Mouse (Mus musculus): ENCODE results near the gene Barhl2. TPM values are rescaled to one million over a fixed set of nuclear protein-coding genes. Genes with fewer than 3 reads are reported as not detected.

Gene Barhl2
- polyA plus RNA-seq, 1 experiment from 2014 or later = not detected

GRCm38 (mm10) chr5:106457111-106457925, 648 bp downstream of the Barhl2 start:
- DNase-seq (ENCODE audit: low spot score) (no peak), ATAC-seq (ENCODE audit: low read depth) (no peak)
- Histone ChIP-seq H3K9ac (ENCODE audit: low read depth, low read length) (no peak overlapping the region), H3K36me3 (ENCODE audit: control insufficient read depth, insufficient read depth, low read length) (no peaks in the 10 kb centered on the region), H3K9me3 (ENCODE audit: control insufficient read depth, low read length) (no peaks in the 10 kb centered on the region), H3K27ac (replicated peaks; ENCODE audit: low read depth, low read length) (no peak overlapping the region), H3K4me3 (ENCODE audit: low read depth, low read length) (peak overlapping the region; percentile 51), H3K27me3 (replicated peaks; ENCODE audit: control insufficient read depth, insufficient read depth, low read length) (peaks cover 96% of the 10 kb centered on the region), H3K4me2 (ENCODE audit: low read depth, low read length) (peak overlapping the region; percentile 91), H3K4me1 (ENCODE audit: control insufficient read depth, insufficient read depth, low read length) (peaks cover 13% of the 10 kb centered on the region; the same call in 1 of the 2 replicates)
- under 1% methylated on average over 55 of the region's 63 CpGs for WGBS

- Histone ChIP-seq H3K9ac (ENCODE audit: low read depth, low read length) (no peak overlapping the region), H3K4me2 (ENCODE audit: low read depth, low read length) (no peak overlapping the region), H3K4me3 (ENCODE audit: low read depth, low read length) (no peak overlapping the region), H3K36me3 (ENCODE audit: control insufficient read depth, insufficient read depth, low read length) (no peaks in the 10 kb centered on the region), H3K27ac (replicated peaks; ENCODE audit: low read depth, low read length) (no peak overlapping the region), H3K4me1 (ENCODE audit: control insufficient read depth, insufficient read depth, low read length) (peaks cover 13% of the 10 kb centered on the region; the same call in 1 of the 2 replicates), H3K9me3 (ENCODE audit: control insufficient read depth, low read length) (no peaks in the 10 kb centered on the region), H3K27me3 (replicated peaks; ENCODE audit: control insufficient read depth, insufficient read depth, low read length) (peaks cover 95% of the 10 kb centered on the region)
- ATAC-seq (ENCODE audit: low read depth) (no peak), DNase-seq (ENCODE audit: low spot score) (no peak)
- 3% methylated on average over 7 of the region's 7 CpGs for WGBS
These were observed 2.0 kb downstream of the Barhl2 start for GRCm38 (mm10) chr5:106455984-106456383.

GRCm38 (mm10) chr5:106455106-106455920, 2.7 kb downstream of the Barhl2 start:
- H3K4me1 ChIP-seq (ENCODE audit: control insufficient read depth, insufficient read depth, low read length) = peaks cover 13% of the 10 kb centered on the region; the same call in 1 of the 2 replicates
- no peak for DNase-seq (ENCODE audit: low spot score)
- 1% methylated on average over 17 of the region's 17 CpGs for WGBS
- no peaks in the 10 kb centered on the region for H3K36me3 ChIP-seq (ENCODE audit: control insufficient read depth, insufficient read depth, low read length)
- H3K27ac ChIP-seq (replicated peaks; ENCODE audit: low read depth, low read length) = no peak overlapping the region
- no peak overlapping the region for H3K4me2 ChIP-seq (ENCODE audit: low read depth, low read length)
- ATAC-seq (ENCODE audit: low read depth) = no peak
- no peak overlapping the region for H3K9ac ChIP-seq (ENCODE audit: low read depth, low read length)
- H3K9me3 ChIP-seq (ENCODE audit: control insufficient read depth, low read length) = no peaks in the 10 kb centered on the region
- H3K4me3 ChIP-seq (ENCODE audit: low read depth, low read length) = no peak overlapping the region
- peaks cover 95% of the 10 kb centered on the region for H3K27me3 ChIP-seq (replicated peaks; ENCODE audit: control insufficient read depth, insufficient read depth, low read length)

DNA sequence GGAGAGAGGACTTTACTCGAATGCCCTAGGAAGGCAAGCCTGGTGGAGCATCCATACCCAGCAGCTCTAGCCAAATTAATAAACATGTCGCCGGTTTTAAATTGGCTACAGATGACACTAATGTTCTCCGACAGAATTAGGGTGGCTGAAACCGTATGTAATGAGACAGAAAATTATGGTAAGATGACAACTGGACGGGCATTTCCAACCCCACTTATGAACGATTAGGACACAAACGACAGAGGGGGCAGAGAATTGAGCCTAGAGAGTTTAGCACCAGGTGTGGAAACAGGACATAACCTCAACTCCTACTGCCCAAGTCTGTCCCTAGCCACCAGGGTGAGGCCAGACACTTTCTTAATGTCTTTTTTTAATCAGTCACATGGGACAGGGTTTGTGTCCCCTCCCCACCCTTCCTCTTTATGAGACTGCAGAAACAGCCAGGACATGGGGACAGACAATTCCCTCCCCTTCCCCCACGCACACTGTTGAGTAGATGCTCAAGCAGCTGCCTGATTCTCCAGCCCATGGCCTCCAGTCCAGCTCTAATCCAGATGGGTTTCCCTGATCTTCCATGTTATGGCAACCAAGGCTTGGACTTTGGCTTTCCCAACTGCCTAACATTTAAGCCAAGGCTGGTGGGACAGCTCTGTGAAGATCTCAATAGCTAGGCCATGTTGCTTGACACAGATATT, 3.4 kb downstream of the Barhl2 start:
- ATAC-seq (ENCODE audit: low read depth) (no peak), DNase-seq (ENCODE audit: low spot score) (no peak)
- H3K9ac ChIP-seq (ENCODE audit: low read depth, low read length) = no peak overlapping the region
- H3K4me2 ChIP-seq (ENCODE audit: low read depth, low read length) = no peak overlapping the region
- no peaks in the 10 kb centered on the region for H3K36me3 ChIP-seq (ENCODE audit: control insufficient read depth, insufficient read depth, low read length)
- H3K27me3 ChIP-seq (replicated peaks; ENCODE audit: control insufficient read depth, insufficient read depth, low read length) = peaks cover 95% of the 10 kb centered on the region
- WGBS = 4% methylated on average over 9 of the region's 9 CpGs
- no peaks in the 10 kb centered on the region for H3K9me3 ChIP-seq (ENCODE audit: control insufficient read depth, low read length)
- H3K4me3 ChIP-seq (ENCODE audit: low read depth, low read length) = no peak overlapping the region
- H3K27ac ChIP-seq (replicated peaks; ENCODE audit: low read depth, low read length) = no peak overlapping the region
- H3K4me1 ChIP-seq (ENCODE audit: control insufficient read depth, insufficient read depth, low read length) = peaks cover 11% of the 10 kb centered on the region; the same call in 1 of the 2 replicates

- ATAC-seq (ENCODE audit: low read depth) = no peak
- Histone ChIP-seq H3K9ac (ENCODE audit: low read depth, low read length) (no peak overlapping the region), H3K27me3 (replicated peaks; ENCODE audit: control insufficient read depth, insufficient read depth, low read length) (peaks cover 95% of the 10 kb centered on the region), H3K4me2 (ENCODE audit: low read depth, low read length) (peak overlapping the region; percentile 24; the same call in 1 of the 2 replicates), H3K27ac (replicated peaks; ENCODE audit: low read depth, low read length) (no peak overlapping the region), H3K9me3 (ENCODE audit: control insufficient read depth, low read length) (no peaks in the 10 kb centered on the region), H3K4me3 (ENCODE audit: low read depth, low read length) (peak overlapping the region; percentile 16; the same call in 1 of the 2 replicates), H3K4me1 (ENCODE audit: control insufficient read depth, insufficient read depth, low read length) (peaks cover 11% of the 10 kb centered on the region; the same call in 1 of the 2 replicates), H3K36me3 (ENCODE audit: control insufficient read depth, insufficient read depth, low read length) (no peaks in the 10 kb centered on the region)
- no peak for DNase-seq (ENCODE audit: low spot score)
- 0% methylated on average over 13 of the region's 13 CpGs for WGBS
These were observed 4.1 kb downstream of the Barhl2 start for GRCm38 (mm10) chr5:106453886-106454321.

DNA sequence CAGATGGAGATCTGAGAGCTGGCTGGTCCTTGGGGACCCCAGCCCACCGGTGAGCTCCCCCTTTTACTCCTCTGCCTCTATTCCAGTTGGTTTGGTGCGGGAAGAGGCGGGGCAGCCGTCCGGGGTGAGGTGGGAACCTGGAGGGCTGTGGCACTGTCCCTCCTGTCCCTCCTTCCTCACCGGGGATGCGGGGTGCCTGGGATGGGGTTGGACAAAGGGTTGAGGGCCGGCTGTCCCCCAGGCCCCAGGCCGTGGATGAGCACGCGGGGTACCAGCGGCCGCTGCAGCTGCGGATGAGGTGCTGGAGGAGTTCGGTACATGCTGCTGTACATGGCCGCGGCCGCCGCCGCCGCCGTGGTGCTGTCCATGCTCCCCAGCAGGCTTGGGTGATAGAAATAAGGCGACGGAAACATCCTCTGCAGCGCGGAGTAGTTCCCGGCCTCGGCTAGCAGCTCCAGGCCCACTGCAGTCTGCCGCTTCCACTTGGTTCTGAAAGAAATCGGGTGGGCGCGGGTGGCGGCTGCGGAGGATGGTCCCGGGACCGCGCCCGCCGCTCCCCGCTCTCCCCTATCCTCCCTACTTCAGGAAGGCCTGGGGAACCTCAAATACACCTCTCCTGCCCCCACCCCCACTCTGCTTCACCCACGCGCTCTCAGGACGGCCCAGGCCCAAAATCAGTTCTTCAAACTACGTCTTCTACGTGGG, 4.6 kb downstream of the Barhl2 start:
- H3K27ac ChIP-seq (replicated peaks; ENCODE audit: low read depth, low read length) = no peak overlapping the region
- H3K4me3 ChIP-seq (ENCODE audit: low read depth, low read length) = peak overlapping the region; percentile 16; the same call in 1 of the 2 replicates
- no peak for DNase-seq (ENCODE audit: low spot score)
- H3K36me3 ChIP-seq (ENCODE audit: control insufficient read depth, insufficient read depth, low read length) = no peaks in the 10 kb centered on the region
- H3K4me2 ChIP-seq (ENCODE audit: low read depth, low read length) = peak overlapping the region; percentile 24; the same call in 1 of the 2 replicates
- no peak overlapping the region for H3K9ac ChIP-seq (ENCODE audit: low read depth, low read length)
- no peaks in the 10 kb centered on the region for H3K9me3 ChIP-seq (ENCODE audit: control insufficient read depth, low read length)
- peaks cover 8% of the 10 kb centered on the region; the same call in 1 of the 2 replicates for H3K4me1 ChIP-seq (ENCODE audit: control insufficient read depth, insufficient read depth, low read length)
- ATAC-seq (ENCODE audit: low read depth) = no peak
- 0% methylated on average over 28 of the region's 45 CpGs for WGBS
- H3K27me3 ChIP-seq (replicated peaks; ENCODE audit: control insufficient read depth, insufficient read depth, low read length) = peaks cover 95% of the 10 kb centered on the region

DNA sequence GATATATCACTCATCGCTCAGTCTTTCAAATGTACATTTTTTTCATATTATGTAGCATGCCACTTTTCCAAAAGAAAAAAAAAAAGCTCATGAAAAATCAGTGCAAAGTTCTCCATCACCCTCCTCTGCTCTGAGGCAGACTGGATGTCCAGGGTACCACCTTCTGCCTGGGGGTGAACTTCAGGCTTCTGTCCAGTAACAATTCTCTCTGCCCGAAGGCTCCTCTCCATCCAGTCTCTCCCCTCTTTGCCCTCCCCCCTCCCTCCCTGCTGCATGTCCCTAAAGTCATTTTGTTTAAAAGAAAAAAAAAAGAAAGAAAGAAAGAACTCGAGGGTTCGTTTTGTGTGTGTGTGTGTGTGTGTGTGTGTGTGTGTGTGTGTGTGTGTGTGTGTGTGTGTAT, 5.3 kb downstream of the Barhl2 start:
- peaks cover 4% of the 10 kb centered on the region; the same call in 1 of the 2 replicates for H3K4me1 ChIP-seq (ENCODE audit: control insufficient read depth, insufficient read depth, low read length)
- no peaks in the 10 kb centered on the region for H3K36me3 ChIP-seq (ENCODE audit: control insufficient read depth, insufficient read depth, low read length)
- no peaks in the 10 kb centered on the region for H3K9me3 ChIP-seq (ENCODE audit: control insufficient read depth, low read length)
- H3K4me3 ChIP-seq (ENCODE audit: low read depth, low read length) = no peak overlapping the region
- DNase-seq (ENCODE audit: low spot score) (no peak), ATAC-seq (ENCODE audit: low read depth) (no peak)
- WGBS = 10% methylated on average over 4 of the region's 4 CpGs
- H3K9ac ChIP-seq (ENCODE audit: low read depth, low read length) = no peak overlapping the region
- H3K27me3 ChIP-seq (replicated peaks; ENCODE audit: control insufficient read depth, insufficient read depth, low read length) = peaks cover 95% of the 10 kb centered on the region
- H3K27ac ChIP-seq (replicated peaks; ENCODE audit: low read depth, low read length) = no peak overlapping the region
- H3K4me2 ChIP-seq (ENCODE audit: low read depth, low read length) = no peak overlapping the region
